Mouse (Mus musculus) thymus, postnatal 0 days (tissue): ENCODE results near the gene Gdpgp1. TPM values are rescaled to one million over a fixed set of nuclear protein-coding genes. Genes with fewer than 3 reads are reported as not detected.

Experiments used
- DNase-seq: peaks from one replicate; pipeline ENCODE4 v3.0.0-alpha.2; 2015; ENCODE audit warnings: low spot score
- polyA plus RNA-seq: library from polyadenylated mRNA; unstranded; fragments of >200 nt; fragmentation: Nextera tagmentation; extraction: Ambion mirVana; gene quantifications from 2 replicates; pipeline ENCODE4 v1.2.1, GENCODE M21; 2015

The Gdpgp1 gene
- 2.7 and 3.4 TPM in 2 replicates for polyA plus RNA-seq

- peak; percentile 99 for DNase-seq
These were observed at the start of gene Gdpgp1, which contains the start of gene Cib1 for GRCm38 (mm10) chr7:80232489-80233029. TSS of gene Gdpgp1 (plus strand) at chr7:80232865. TSS of gene Cib1 (minus strand) at chr7:80232813.

GRCm38 (mm10) chr7:80183466-80183865 is 49.2 kb upstream of the Gdpgp1 start:
- DNase-seq: no peak

GRCm38 (mm10) chr7:80183969-80184368 is 48.7 kb upstream of the Gdpgp1 start:
- DNase-seq: no peak

GRCm38 (mm10) chr7:80184551-80184950 is 48.1 kb upstream of the Gdpgp1 start:
- DNase-seq: no peak

- DNase-seq: no peak
These were observed 47.7 kb upstream of the Gdpgp1 start for GRCm38 (mm10) chr7:80184968-80185367.

- DNase-seq: no peak
These were observed 46.6 kb upstream of the Gdpgp1 start for GRCm38 (mm10) chr7:80186021-80186420.

- peak; percentile 89 for DNase-seq
These were observed 46.0 kb upstream of the Gdpgp1 start, which contains the start of gene Sema4b for GRCm38 (mm10) chr7:80186531-80187296. TSS of gene Sema4b (plus strand) at chr7:80186841.

GRCm38 (mm10) chr7:80187501-80187900 is 45.2 kb upstream of the Gdpgp1 start:
- no peak for DNase-seq

GRCm38 (mm10) chr7:80188579-80189125 is 44.0 kb upstream of the Gdpgp1 start:
- DNase-seq: no peak

GRCm38 (mm10) chr7:80189147-80189933 is 43.3 kb upstream of the Gdpgp1 start:
- DNase-seq: peak; percentile 39

GRCm38 (mm10) chr7:80191455-80191854 is 41.2 kb upstream of the Gdpgp1 start:
- peak; percentile 48 for DNase-seq

- DNase-seq: peak; percentile 94
These were observed 40.2 kb upstream of the Gdpgp1 start for GRCm38 (mm10) chr7:80192226-80193061.

GRCm38 (mm10) chr7:80193941-80194739 is 38.5 kb upstream of the Gdpgp1 start:
- DNase-seq: no peak

- no peak for DNase-seq
These were observed 37.5 kb upstream of the Gdpgp1 start for GRCm38 (mm10) chr7:80195146-80195545.

- DNase-seq: no peak
These were observed 36.9 kb upstream of the Gdpgp1 start for GRCm38 (mm10) chr7:80195576-80196263.

GRCm38 (mm10) chr7:80197371-80197770 is 35.3 kb upstream of the Gdpgp1 start:
- DNase-seq: peak; percentile 42

- DNase-seq: peak; percentile 78
These were observed 34.5 kb upstream of the Gdpgp1 start for GRCm38 (mm10) chr7:80197941-80198778.

- no peak for DNase-seq
These were observed 33.8 kb upstream of the Gdpgp1 start for GRCm38 (mm10) chr7:80198863-80199262.
